Mouse (Mus musculus) midbrain, postnatal 0 days (tissue): ENCODE measurements at regions not wholly inside any gene's neighbourhood (a gene's known extent, or its start where the extent isn't known, plus 50 kb on each side); places are given as distances from the start of the nearest gene placed in this dataset.

Experiments used
- ATAC-seq: fragments of 200-750 bp; cut with Nextera tagmentation; 2 replicates; pipeline ENCODE4 v1.8.0; 2017; ENCODE audit warnings: moderate number of reproducible peaks, mild to moderate bottlenecking, moderate TSS enrichment, moderate library complexity; ENCODE audit not compliant: low FRiP score
- DNase-seq: peaks from one replicate; pipeline ENCODE4 v3.0.0-alpha.2; 2015; ENCODE audit warnings: low spot score
- H3K27ac ChIP-seq: fragments of 300-500 bp; sonication (generic); 2 replicates; pipeline ENCODE4 v1.5.1; 2014; ENCODE audit warnings: low read depth, mild to moderate bottlenecking, low read length, mixed read lengths
- H3K27me3 ChIP-seq: fragments of 300-500 bp; sonication (generic); 2 replicates; pipeline ENCODE4 v1.6.1; 2014; ENCODE audit warnings: low read length, control low read depth, mixed read lengths; ENCODE audit not compliant: insufficient read depth
- H3K36me3 ChIP-seq: fragments of 300-500 bp; sonication (generic); 2 replicates; pipeline ENCODE4 v1.6.1; 2014; ENCODE audit warnings: low read length, control low read depth, mixed read lengths; ENCODE audit not compliant: insufficient read depth
- H3K4me1 ChIP-seq: fragments of 300-500 bp; sonication (generic); 2 replicates; pipeline ENCODE4 v1.6.1; 2014; ENCODE audit warnings: mild to moderate bottlenecking, control low read depth, antibody characterized with exemption, low read length, mixed read lengths; ENCODE audit not compliant: insufficient read depth
- H3K4me2 ChIP-seq: fragments of 300-500 bp; sonication (generic); 2 replicates; pipeline ENCODE4 v1.6.1; 2014; ENCODE audit warnings: low read depth, mild to moderate bottlenecking, low read length, mixed read lengths; ENCODE audit not compliant: poor library complexity, severe bottlenecking
- H3K4me3 ChIP-seq: fragments of 300-500 bp; sonication (generic); 2 replicates; pipeline ENCODE4 v1.5.1; 2014; ENCODE audit warnings: low read depth, mild to moderate bottlenecking, low read length, moderate library complexity
- H3K9ac ChIP-seq: fragments of 300-500 bp; sonication (generic); replicated peaks from 2 replicates; pipeline ENCODE4 v1.6.1; 2014; ENCODE audit warnings: mild to moderate bottlenecking, low read length, moderate library complexity, mixed read lengths; ENCODE audit not compliant: poor library complexity, severe bottlenecking
- H3K9me3 ChIP-seq: fragments of 300-500 bp; sonication (generic); 2 replicates; pipeline ENCODE4 v1.6.1; 2016; ENCODE audit warnings: low read length, control low read depth
- CTCF ChIP-seq: IDR thresholded peaks from 2 replicates; pipeline ENCODE4 v1.5.1; 2016; ENCODE audit warnings: antibody characterized with exemption, mild to moderate bottlenecking
- WGBS: fragments of 180-500 bp; shearing (Covaris S2); extraction: QIAGEN DNeasy Blood & Tissue Kit; methylation state at CpG from one replicate; pipeline ENCODE4 v1.1.7; 2014; 5-methylcytosine and 5-hydroxymethylcytosine counted together

DNA sequence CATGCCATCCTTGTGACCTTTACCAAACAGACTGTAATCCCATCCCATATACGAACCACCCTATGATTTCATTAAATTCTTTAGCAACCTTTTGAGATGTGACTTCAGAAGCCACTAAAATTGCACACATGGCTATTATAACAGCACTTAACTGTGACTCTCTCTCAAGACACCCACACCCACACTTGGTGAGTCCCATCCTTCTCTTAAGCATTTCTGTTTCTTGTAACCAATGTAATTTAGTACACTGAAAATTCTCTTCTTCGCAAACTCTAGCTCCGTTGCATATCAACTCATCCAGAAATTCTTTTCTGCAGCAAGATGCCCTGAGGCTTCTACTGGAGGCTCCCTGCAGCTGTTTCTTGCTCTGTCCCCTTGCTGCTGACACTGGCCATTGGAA lies 88.4 kb upstream of the Rmdn2 start:
- no peak overlapping the region for H3K4me3 ChIP-seq
- H3K9me3 ChIP-seq: no peaks in the 10 kb centered on the region
- no peaks in the 10 kb centered on the region for H3K27me3 ChIP-seq
- no peak overlapping the region for H3K27ac ChIP-seq
- H3K4me2 ChIP-seq: no peak overlapping the region
- H3K9ac ChIP-seq: no peak overlapping the region
- no peaks in the 10 kb centered on the region for H3K36me3 ChIP-seq
- no peak for TF ChIP-seq CTCF
- 96% methylated on average over 3 of the region's 3 CpGs for WGBS
- ATAC-seq: no peak
- no peaks in the 10 kb centered on the region for H3K4me1 ChIP-seq
- no peak for DNase-seq

GRCm38 (mm10) chr17:79527391-79527790 lies 84.3 kb upstream of the Rmdn2 start:
- ATAC-seq: no peak
- H3K4me1 ChIP-seq: no peaks in the 10 kb centered on the region
- TF ChIP-seq CTCF: no peak
- 93% methylated on average over 3 of the region's 3 CpGs for WGBS
- H3K27ac ChIP-seq: no peak overlapping the region
- no peak overlapping the region for H3K4me2 ChIP-seq
- H3K36me3 ChIP-seq: no peaks in the 10 kb centered on the region
- H3K27me3 ChIP-seq: no peaks in the 10 kb centered on the region
- DNase-seq: no peak
- no peak overlapping the region for H3K4me3 ChIP-seq
- H3K9ac ChIP-seq: no peak overlapping the region
- H3K9me3 ChIP-seq: no peaks in the 10 kb centered on the region

DNA sequence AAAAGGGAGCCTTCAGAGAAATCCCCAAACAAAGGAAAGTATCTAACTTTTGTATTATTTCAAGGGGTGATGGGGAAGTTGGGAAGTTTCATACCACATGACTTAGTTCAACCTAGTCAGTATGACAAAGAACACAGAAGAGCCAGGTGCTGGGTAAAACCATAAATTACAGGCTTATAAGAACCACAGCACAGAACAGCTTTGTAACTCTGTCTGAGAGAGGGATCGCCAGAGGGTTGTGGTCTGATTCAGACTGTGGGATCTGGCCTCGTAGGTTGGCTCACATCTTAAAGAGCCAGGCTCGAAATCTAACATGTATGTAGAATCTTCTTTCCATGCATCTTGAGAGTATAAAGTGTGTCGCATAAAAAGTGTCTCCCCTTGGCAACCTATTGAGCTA lies 75.1 kb upstream of the Rmdn2 start:
- Histone ChIP-seq H3K27ac (no peak overlapping the region), H3K36me3 (no peaks in the 10 kb centered on the region), H3K4me1 (no peaks in the 10 kb centered on the region), H3K9me3 (no peaks in the 10 kb centered on the region), H3K27me3 (no peaks in the 10 kb centered on the region), H3K9ac (no peak overlapping the region), H3K4me3 (no peak overlapping the region), H3K4me2 (no peak overlapping the region)
- 74% methylated on average over 4 of the region's 4 CpGs for WGBS
- no peak for TF ChIP-seq CTCF
- DNase-seq (no peak), ATAC-seq (no peak)

DNA sequence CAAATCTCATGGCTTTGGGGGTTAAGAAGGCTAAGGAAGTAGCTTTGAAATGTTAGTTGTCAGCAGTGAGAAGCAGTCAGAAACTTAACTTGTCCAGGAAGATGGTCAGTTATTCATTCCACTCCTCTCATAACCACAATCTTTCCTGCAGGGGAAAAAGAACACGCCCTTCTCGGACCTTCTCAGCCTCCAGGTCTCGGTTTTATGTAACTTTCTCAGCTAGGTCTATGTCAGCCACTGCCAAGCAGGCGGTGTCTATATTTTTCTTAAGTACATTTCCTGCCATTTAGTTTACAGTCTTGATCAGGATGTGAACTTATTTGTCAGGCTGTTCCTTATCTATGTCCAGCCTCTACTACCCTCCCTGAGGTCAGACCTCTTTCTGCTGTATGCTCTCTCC lies 72.9 kb upstream of the Rmdn2 start:
- Histone ChIP-seq H3K9ac (no peak overlapping the region), H3K4me2 (no peak overlapping the region), H3K4me1 (no peaks in the 10 kb centered on the region), H3K36me3 (no peaks in the 10 kb centered on the region), H3K9me3 (no peaks in the 10 kb centered on the region), H3K4me3 (no peak overlapping the region), H3K27me3 (no peaks in the 10 kb centered on the region), H3K27ac (no peak overlapping the region)
- 81% methylated on average over 4 of the region's 4 CpGs for WGBS
- DNase-seq (no peak), ATAC-seq (no peak)
- TF ChIP-seq CTCF: no peak

- H3K4me3 ChIP-seq: no peak overlapping the region
- no peaks in the 10 kb centered on the region for H3K27me3 ChIP-seq
- H3K4me2 ChIP-seq: no peak overlapping the region
- no peak for TF ChIP-seq CTCF
- no peaks in the 10 kb centered on the region for H3K4me1 ChIP-seq
- WGBS: 87% methylated on average over 1 of the region's 1 CpGs
- no peaks in the 10 kb centered on the region for H3K9me3 ChIP-seq
- H3K36me3 ChIP-seq: no peaks in the 10 kb centered on the region
- H3K27ac ChIP-seq: no peak overlapping the region
- H3K9ac ChIP-seq: no peak overlapping the region
- DNase-seq: no peak
- no peak for ATAC-seq
These were observed 71.6 kb upstream of the Rmdn2 start for GRCm38 (mm10) chr17:79540038-79540437.

DNA sequence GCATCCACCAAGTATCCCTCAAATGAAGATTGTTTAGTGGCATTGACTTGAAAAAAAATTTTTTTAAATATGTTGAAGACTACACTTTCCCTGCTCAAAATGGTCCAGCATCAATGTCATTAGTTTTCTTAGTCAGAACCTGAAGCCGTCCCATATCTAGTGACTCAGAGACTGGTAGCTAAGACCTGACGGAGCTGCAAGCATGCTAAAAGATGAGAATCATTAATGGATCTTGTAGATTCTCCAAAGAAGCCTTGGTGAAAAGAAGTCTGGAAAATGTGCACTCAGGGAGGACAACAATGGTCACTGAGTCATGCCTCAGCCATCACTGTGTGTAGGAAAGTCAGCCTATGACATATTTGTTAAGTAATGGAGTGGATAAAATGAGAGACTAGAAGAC lies 71.2 kb upstream of the Rmdn2 start:
- Histone ChIP-seq H3K4me3 (no peak overlapping the region), H3K27ac (no peak overlapping the region), H3K4me2 (no peak overlapping the region), H3K27me3 (no peaks in the 10 kb centered on the region), H3K9ac (no peak overlapping the region), H3K36me3 (no peaks in the 10 kb centered on the region), H3K4me1 (no peaks in the 10 kb centered on the region), H3K9me3 (no peaks in the 10 kb centered on the region)
- TF ChIP-seq CTCF: no peak
- 92% methylated on average over 2 of the region's 2 CpGs for WGBS
- DNase-seq: no peak
- ATAC-seq: no peak
